ENCODE assay signal across 10 mouse cellular contexts in genomic region chr10:19935821-19936367, GRCm38 (mm10). TPM values are rescaled to one million over a fixed set of nuclear protein-coding genes. Genes with fewer than 3 reads are reported as not detected.
A peak's percentile ranks its signal among the peaks of the same experiment; 100 is the strongest.
DNase-seq lines count a peak whose midpoint lies in the region; ATAC-seq and TF ChIP-seq lines count a peak whose summit lies in the region.
"Had no signal": no experiment of that assay in that cellular context is flagged by ENCODE, and none has a peak within 500 bp of the region (broad histone marks: within the 10 kb centered on the region; RNA-seq: fewer than 3 reads in every experiment).

No protein-coding gene starts in this region.

- 49% methylated on average over 4 of the region's 4 CpGs for WGBS in heart, embryonic 14.5 days
- WGBS in lung, embryonic 15.5 days, result 43% methylated on average over 4 of the region's 4 CpGs
- 52% methylated on average over 4 of the region's 4 CpGs for WGBS in intestine, postnatal 0 days
- WGBS in stomach, embryonic 14.5 days, result 24% methylated on average over 4 of the region's 4 CpGs

- no peaks in the 10 kb centered on the region for H3K27me3 ChIP-seq in heart, embryonic 14.5 days (ENCODE audit: control insufficient read depth, insufficient read depth, low read length)
- H3K27me3 ChIP-seq in lung, embryonic 15.5 days, result peaks cover 7% of the 10 kb centered on the region; the same call in 1 of the 2 replicates
- no peaks in the 10 kb centered on the region for H3K27me3 ChIP-seq in intestine, postnatal 0 days (replicated peaks; ENCODE audit: control insufficient read depth, insufficient read depth, low read length)
- H3K27me3 ChIP-seq in stomach, embryonic 14.5 days (ENCODE audit: control insufficient read depth, insufficient read depth, low read length), result no peaks in the 10 kb centered on the region

- ATAC-seq in heart, embryonic 14.5 days (ENCODE audit: insufficient number of reproducible peaks, insufficient read depth, low FRiP score, low read depth), result no peak
- no peak for ATAC-seq in lung, embryonic 15.5 days (ENCODE audit: borderline replicate concordance, extremely low read depth, low FRiP score, low TSS enrichment)
- no peak for ATAC-seq in intestine, postnatal 0 days
- no peak for ATAC-seq in stomach, embryonic 14.5 days (ENCODE audit: insufficient number of reproducible peaks, insufficient read depth, low FRiP score, low read depth)
- ATAC-seq: midbrain, embryonic 13.5 days had no signal

- no peak for DNase-seq in heart, postnatal 25 days (ENCODE audit: low spot score)
- DNase-seq in lung, postnatal 10 days, result no peak
- DNase-seq in gastrocnemius, adult 8-10 months (ENCODE audit: low spot score in 2 of 2), result no peak
- DNase-seq: cerebellum, postnatal 25 days; right cerebral cortex, adult 18-20 months had no signal

- H3K27ac ChIP-seq in heart, embryonic 14.5 days (replicated peaks in 1 of 2; ENCODE audit: control insufficient read depth in 1 of 2, insufficient read depth in 1 of 2, low read depth in 2 of 2, low read length in 2 of 2), result no peak overlapping the region
- H3K27ac ChIP-seq in lung, embryonic 15.5 days, result no peak overlapping the region
- H3K27ac ChIP-seq in intestine, postnatal 0 days (ENCODE audit: low read depth, low read length), result no peak overlapping the region
- no peak overlapping the region; the same call in 1 of the 2 replicates for H3K27ac ChIP-seq in stomach, embryonic 14.5 days (ENCODE audit: low read length)
- H3K27ac ChIP-seq: midbrain, embryonic 13.5 days had no signal

- peak overlapping the region; percentile 88 for H3K4me2 ChIP-seq in heart, embryonic 14.5 days (ENCODE audit: low read length)
- peak overlapping the region; percentile 99 for H3K4me2 ChIP-seq in lung, embryonic 15.5 days
- H3K4me2 ChIP-seq in intestine, postnatal 0 days (replicated peaks; ENCODE audit: low read depth), result peak overlapping the region; percentile 92; the same call in 1 of the 2 replicates
- peak overlapping the region; percentile 95 for H3K4me2 ChIP-seq in stomach, embryonic 14.5 days (replicated peaks; ENCODE audit: low read depth, low read length)

- H3K4me1 ChIP-seq in heart, embryonic 14.5 days (ENCODE audit: control insufficient read depth in 2 of 2, insufficient read depth in 2 of 2, low read length in 2 of 2), result peaks cover 15 to 49% of the 10 kb centered on the region in 2 experiments
- peaks cover 17% of the 10 kb centered on the region for H3K4me1 ChIP-seq in lung, embryonic 15.5 days
- H3K4me1 ChIP-seq in intestine, postnatal 0 days (replicated peaks; ENCODE audit: control insufficient read depth, insufficient read depth, low read length), result no peaks in the 10 kb centered on the region
- peaks cover 25% of the 10 kb centered on the region; the same call in 1 of the 2 replicates for H3K4me1 ChIP-seq in stomach, embryonic 14.5 days (ENCODE audit: control insufficient read depth, insufficient read depth, low read length)

- H3K9ac ChIP-seq in heart, embryonic 14.5 days (ENCODE audit: low read length), result peak overlapping the region; percentile 82
- no peak overlapping the region for H3K9ac ChIP-seq in lung, embryonic 15.5 days
- no peak overlapping the region for H3K9ac ChIP-seq in intestine, postnatal 0 days (ENCODE audit: low read depth, low read length)
- no peak overlapping the region for H3K9ac ChIP-seq in stomach, embryonic 14.5 days (replicated peaks; ENCODE audit: low read depth, low read length)
- H3K9ac ChIP-seq: midbrain, embryonic 13.5 days had no signal

- H3K4me3 ChIP-seq in heart, embryonic 14.5 days (ENCODE audit: control insufficient read depth in 1 of 2, insufficient read depth in 1 of 2, low read depth in 1 of 2, low read length in 2 of 2), result peak overlapping the region in 1 of 2 experiments; percentile 65; a peak in 2 of 4 replicates
- H3K4me3 ChIP-seq in lung, embryonic 15.5 days, result peak overlapping the region; percentile 84; the same call in 1 of the 2 replicates
- H3K4me3 ChIP-seq in intestine, postnatal 0 days (ENCODE audit: low read depth, low read length), result peak overlapping the region; percentile 85; the same call in 1 of the 2 replicates
- H3K4me3 ChIP-seq in stomach, embryonic 14.5 days (ENCODE audit: low read depth, low read length), result peak overlapping the region; percentile 72

- intact Hi-C loops in heart, postnatal 25 days (cut with DNase I), result loop anchor here (2.0 kb wide), 1 partner anchor 189 kb away; no protein-coding TSS in a partner anchor

- TF ChIP-seq CTCF in intestine, postnatal 0 days (IDR thresholded peaks at IDR 0.05; ENCODE audit: low read depth), result no peak

- no peaks in the 10 kb centered on the region for H3K36me3 ChIP-seq in heart, embryonic 14.5 days (ENCODE audit: control insufficient read depth, insufficient read depth, low read length)
- H3K36me3 ChIP-seq in lung, embryonic 15.5 days, result no peaks in the 10 kb centered on the region
- H3K36me3 ChIP-seq in intestine, postnatal 0 days (ENCODE audit: control insufficient read depth, insufficient read depth), result no peaks in the 10 kb centered on the region
- no peaks in the 10 kb centered on the region for H3K36me3 ChIP-seq in stomach, embryonic 14.5 days (ENCODE audit: control insufficient read depth, insufficient read depth, low read length)
- H3K36me3 ChIP-seq: midbrain, embryonic 13.5 days had no signal

- no peaks in the 10 kb centered on the region for H3K9me3 ChIP-seq in heart, embryonic 14.5 days (ENCODE audit: control insufficient read depth, low read length)
- H3K9me3 ChIP-seq in lung, embryonic 15.5 days, result no peaks in the 10 kb centered on the region
- no peaks in the 10 kb centered on the region for H3K9me3 ChIP-seq in intestine, postnatal 0 days (ENCODE audit: control insufficient read depth)
- H3K9me3 ChIP-seq in stomach, embryonic 14.5 days (ENCODE audit: control insufficient read depth, low read depth, low read length), result no peaks in the 10 kb centered on the region
- H3K9me3 ChIP-seq: midbrain, embryonic 13.5 days had no signal

RNA-seq across cellular contexts. Expression of gene Map3k5, which starts 1.6 kb away (rescaled TPM):
- polyA plus RNA-seq in heart, embryonic 14.5 days (2014; fragmentation: Nextera tagmentation; extraction: Ambion mirVana), result 4.4 and 4.5 TPM in 2 replicates
- total RNA-seq in heart, postnatal 25 days (2021), result 10 to 100 TPM; 37.0 to 37.7 TPM
- polyA plus RNA-seq in lung, embryonic 15.5 days (2015; fragmentation: Nextera tagmentation; extraction: Ambion mirVana), result 1.9 and 2.1 TPM in 2 replicates
- polyA plus RNA-seq in intestine, postnatal 0 days (2015; fragmentation: Nextera tagmentation; extraction: Ambion mirVana), result 1.5 and 1.8 TPM in 2 replicates
- polyA plus RNA-seq in stomach, embryonic 14.5 days (2014; fragmentation: Nextera tagmentation; extraction: Ambion mirVana), result 4.6 and 5.0 TPM in 2 replicates
- 1 to 10 TPM; 6.0 to 8.3 (median 6.6) TPM for total RNA-seq in gastrocnemius, adult 8-10 months (2022)

RNA-seq across cellular contexts. Expression of gene Pex7, which starts 28.4 kb away (rescaled TPM):
- polyA plus RNA-seq in heart, embryonic 14.5 days (2014; fragmentation: Nextera tagmentation; extraction: Ambion mirVana), result 42.6 and 44.5 TPM in 2 replicates
- 10 to 100 TPM; 25.5 to 28.9 TPM for total RNA-seq in heart, postnatal 25 days (2021)
- polyA plus RNA-seq in lung, embryonic 15.5 days (2015; fragmentation: Nextera tagmentation; extraction: Ambion mirVana), result 29.9 and 33.7 TPM in 2 replicates
- 61.7 and 63.8 TPM in 2 replicates for polyA plus RNA-seq in intestine, postnatal 0 days (2015; fragmentation: Nextera tagmentation; extraction: Ambion mirVana)
- polyA plus RNA-seq in stomach, embryonic 14.5 days (2014; fragmentation: Nextera tagmentation; extraction: Ambion mirVana), result 34.8 and 37.3 TPM in 2 replicates
- 10 to 100 TPM; 20.6 to 25.0 (median 24.3) TPM for total RNA-seq in gastrocnemius, adult 8-10 months (2022)
